Mouse (Mus musculus): ENCODE results near the gene Slc6a8.

The Slc6a8 gene

GRCm38 (mm10) chrX:73672879-73673618 is at the start of gene Slc6a8:
Gene Slc6a8 (plus strand): TSS chrX:73673150.
- peak; percentile 68 for DNase-seq

- DNase-seq = peak; percentile 14
Observed at GRCm38 (mm10) chrX:73626981-73627380, 46.0 kb upstream of the Slc6a8 start.

- DNase-seq = no peak
Observed at GRCm38 (mm10) chrX:73635425-73635824, 37.5 kb upstream of the Slc6a8 start.

- DNase-seq = no peak
Observed at GRCm38 (mm10) chrX:73637415-73637814, 35.5 kb upstream of the Slc6a8 start.

GRCm38 (mm10) chrX:73639255-73639675 is 33.7 kb upstream of the Slc6a8 start, which contains the start of gene Dusp9:
Gene Dusp9 (plus strand): TSS chrX:73639419.
- no peak for DNase-seq

GRCm38 (mm10) chrX:73639901-73640469 is 33.0 kb upstream of the Slc6a8 start:
- DNase-seq = no peak

GRCm38 (mm10) chrX:73645121-73645520 is 27.8 kb upstream of the Slc6a8 start:
- no peak for DNase-seq

GRCm38 (mm10) chrX:73650869-73651268 is 22.1 kb upstream of the Slc6a8 start:
- DNase-seq = no peak

GRCm38 (mm10) chrX:73653392-73653791 is 19.6 kb upstream of the Slc6a8 start:
- no peak for DNase-seq

- DNase-seq = peak; percentile 48
Observed at GRCm38 (mm10) chrX:73654177-73654576, 18.8 kb upstream of the Slc6a8 start.

GRCm38 (mm10) chrX:73655529-73655928 is 17.4 kb upstream of the Slc6a8 start:
- no peak for DNase-seq

- DNase-seq = no peak
Observed at GRCm38 (mm10) chrX:73658391-73658790, 14.6 kb upstream of the Slc6a8 start.

GRCm38 (mm10) chrX:73658936-73659574 is 13.9 kb upstream of the Slc6a8 start:
- DNase-seq = no peak

- no peak for DNase-seq
Observed at GRCm38 (mm10) chrX:73659575-73660283, 13.2 kb upstream of the Slc6a8 start, which contains the start of gene Pnck. Gene Pnck (minus strand): TSS chrX:73660117.

GRCm38 (mm10) chrX:73660284-73660665 is 12.7 kb upstream of the Slc6a8 start:
- peak; percentile 40 for DNase-seq

- peak; percentile 52 for DNase-seq
Observed at GRCm38 (mm10) chrX:73663143-73663542, 9.8 kb upstream of the Slc6a8 start.

- DNase-seq = peak; percentile 83
Observed at GRCm38 (mm10) chrX:73672031-73672431, 919 bp upstream of the Slc6a8 start.

GRCm38 (mm10) chrX:73673619-73673967 is 643 bp downstream of the Slc6a8 start:
- DNase-seq = no peak

- peak; percentile 52 for DNase-seq
Observed at GRCm38 (mm10) chrX:73673968-73674661, 1.2 kb downstream of the Slc6a8 start.

GRCm38 (mm10) chrX:73675231-73675630 is 2.3 kb downstream of the Slc6a8 start:
- DNase-seq = no peak

- DNase-seq = no peak
Observed at GRCm38 (mm10) chrX:73676668-73677067, 3.7 kb downstream of the Slc6a8 start.

GRCm38 (mm10) chrX:73684156-73684555 is 11.2 kb downstream of the Slc6a8 start:
- no peak for DNase-seq

GRCm38 (mm10) chrX:73684978-73685377 is 12.0 kb downstream of the Slc6a8 start:
- DNase-seq = no peak
